Mouse (Mus musculus): ENCODE measurements around the gene Gnb4. TPM values are rescaled to one million over a fixed set of nuclear protein-coding genes. Genes with fewer than 3 reads are reported as not detected.

Gene Gnb4
- 103 and 112 TPM in 2 replicates for polyA plus RNA-seq (2012; rRNA removed)

GRCm38 (mm10) chr3:32616331-32617052 lies at the start of gene Gnb4:
TSS of gene Gnb4 (minus strand) at chr3:32616585.

Other genes with a start within 250 kb of the Gnb4 start
- gene Pik3ca, start 218.9 kb downstream of the Gnb4 start, polyA plus RNA-seq (2012; rRNA removed) = 21.7 and 23.7 TPM in 2 replicates
- 0.05 TPM in 1 of 2 replicates, not detected in the other for gene Kcnmb3, start 124.4 kb downstream of the Gnb4 start, polyA plus RNA-seq (2012; rRNA removed)
- 58.6 and 64.5 TPM in 2 replicates for gene Zfp639, start 106.3 kb downstream of the Gnb4 start, polyA plus RNA-seq (2012; rRNA removed)
- gene Mfn1, start 87.1 kb downstream of the Gnb4 start, polyA plus RNA-seq (2012; rRNA removed) = 87.9 and 98.8 TPM in 2 replicates
- 32.1 and 32.6 TPM in 2 replicates for gene Actl6a, start 89.7 kb upstream of the Gnb4 start, polyA plus RNA-seq (2012; rRNA removed)
- 236 and 278 TPM in 2 replicates for gene Ndufb5, start 120.4 kb upstream of the Gnb4 start, polyA plus RNA-seq (2012; rRNA removed)
- 15.3 and 17.6 TPM in 2 replicates for gene Mrpl47, start 121.0 kb upstream of the Gnb4 start, polyA plus RNA-seq (2012; rRNA removed)
- 7.0 and 7.2 TPM in 2 replicates for gene Usp13, start 201.0 kb upstream of the Gnb4 start, polyA plus RNA-seq (2012; rRNA removed)

All from central nervous system, embryonic 18 days (tissue).